Mouse (Mus musculus): ENCODE measurements at regions not wholly inside any gene's neighbourhood (a gene's known extent, or its start where the extent isn't known, plus 50 kb on each side); places are given as distances from the start of the nearest gene placed in this dataset.
A peak's percentile ranks its signal among the peaks of the same experiment; 100 is the strongest.

- no peak for DNase-seq (ENCODE audit: low spot score in 2 of 2)
These were observed 268.8 kb downstream of the Gm9195 start for GRCm38 (mm10) chr14:72222836-72223235.

DNA sequence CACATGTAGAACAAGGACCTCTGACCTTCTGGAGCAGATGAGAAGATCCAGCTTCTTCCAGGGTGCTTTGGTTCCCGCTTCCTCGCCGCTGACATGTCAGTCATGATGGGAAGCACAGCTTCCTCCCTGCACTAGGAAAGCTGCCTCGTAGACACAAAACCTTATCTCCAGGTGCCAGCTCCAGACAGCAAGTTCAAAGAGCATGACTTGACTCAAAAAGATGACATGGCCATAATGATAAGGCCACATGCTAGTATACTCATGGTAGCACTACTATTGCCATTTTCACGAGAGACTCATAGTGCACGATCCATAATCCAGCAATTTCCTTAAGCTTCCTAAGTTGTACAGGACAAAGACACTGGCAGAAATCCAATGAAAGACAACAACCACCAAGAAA lies 272.1 kb downstream of the Gm9195 start:
- no peak for DNase-seq (ENCODE audit: low spot score in 2 of 2)

GRCm38 (mm10) chr14:72200307-72200706 lies 291.3 kb downstream of the Gm9195 start:
- no peak for DNase-seq (ENCODE audit: low spot score in 2 of 2)

DNA sequence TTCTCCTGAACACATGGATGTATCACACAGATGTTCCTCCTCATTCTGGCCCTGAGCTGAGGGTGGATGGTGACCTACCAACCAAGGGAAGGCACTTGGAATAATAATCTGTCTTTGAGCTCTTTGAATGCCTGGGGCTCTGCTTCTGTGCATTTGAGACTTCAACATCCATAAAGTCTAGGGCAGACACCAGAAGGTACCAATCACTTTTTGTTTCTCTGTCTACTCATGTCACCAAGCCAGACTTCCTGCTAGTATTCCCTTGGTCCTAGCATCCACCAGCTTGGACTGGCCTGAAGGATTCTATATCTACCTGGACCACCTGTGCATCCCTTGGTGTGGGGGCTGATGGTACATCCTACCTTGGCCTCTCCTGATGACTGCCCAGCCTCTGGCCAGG lies 291.7 kb downstream of the Gm9195 start:
- DNase-seq (ENCODE audit: low spot score in 2 of 2): no peak

GRCm38 (mm10) chr14:72197972-72198371 lies 293.7 kb downstream of the Gm9195 start:
- DNase-seq (ENCODE audit: low spot score in 2 of 2): no peak

GRCm38 (mm10) chr14:72187329-72187984 lies 304.2 kb downstream of the Gm9195 start:
- DNase-seq (ENCODE audit: low spot score in 2 of 2): peak; percentile 15 to 25

DNA sequence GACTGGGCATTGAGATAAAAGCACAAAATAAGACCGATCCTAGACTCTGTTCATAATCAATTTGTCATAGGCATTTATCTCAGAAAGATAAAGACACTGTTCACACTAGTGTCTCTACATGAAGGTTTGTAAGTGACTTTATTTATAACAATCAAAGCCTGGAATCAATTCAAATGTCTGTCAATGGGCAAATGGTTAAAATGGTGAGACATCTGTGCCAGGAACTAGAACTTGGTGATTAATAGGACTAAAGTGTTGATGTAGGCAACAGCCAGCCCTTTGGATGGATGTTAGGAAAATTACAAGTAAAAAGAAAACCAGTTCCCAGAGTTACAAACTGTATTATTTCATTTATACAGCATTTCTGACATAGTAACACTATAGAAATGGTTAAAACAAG lies 315.9 kb downstream of the Gm9195 start:
- DNase-seq (ENCODE audit: low spot score in 2 of 2): no peak

DNA sequence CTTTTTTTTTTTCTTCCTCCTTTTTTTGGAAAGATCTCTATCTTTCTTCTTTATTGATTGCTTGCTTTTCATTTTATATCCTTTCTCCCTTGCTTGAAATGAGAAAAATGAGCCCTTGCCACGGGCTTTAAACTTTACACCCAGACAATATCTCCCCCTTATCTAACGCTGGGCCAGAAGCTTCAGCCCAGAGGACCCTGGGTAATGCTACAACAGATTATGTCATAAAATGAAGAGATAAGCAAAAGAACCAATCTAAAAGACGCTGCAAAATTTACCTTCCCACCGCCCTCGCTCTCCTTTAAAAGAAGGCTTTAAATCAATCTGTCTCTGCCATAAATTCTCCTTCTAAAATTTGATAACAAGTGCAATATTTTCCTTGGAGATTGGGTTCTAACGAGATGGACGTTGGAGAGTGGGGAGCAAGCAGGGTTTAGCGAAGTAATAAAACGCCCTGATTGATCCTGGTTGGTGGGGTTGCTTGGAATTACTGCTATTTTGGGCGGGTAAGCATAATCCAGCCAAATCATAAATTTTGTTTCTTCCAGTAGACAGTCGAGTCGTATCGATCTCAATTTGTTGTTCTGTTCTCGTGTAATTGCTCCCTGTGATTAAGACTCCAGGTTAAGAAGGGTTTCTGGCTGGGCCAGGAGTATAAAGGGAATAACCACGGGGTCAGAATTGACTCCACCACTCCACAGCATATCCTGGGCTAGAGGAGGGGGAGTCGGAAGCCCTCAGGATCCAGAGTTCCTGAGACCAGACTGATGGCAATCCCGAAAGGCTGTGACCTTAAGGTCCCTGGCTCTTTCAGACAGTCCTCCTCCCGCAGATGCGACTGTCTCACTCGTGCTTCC lies 318.9 kb downstream of the Gm9195 start:
- DNase-seq (ENCODE audit: low spot score in 2 of 2): no peak

GRCm38 (mm10) chr14:72171777-72172176 lies 319.9 kb downstream of the Gm9195 start:
- DNase-seq (ENCODE audit: low spot score in 2 of 2): no peak

DNA sequence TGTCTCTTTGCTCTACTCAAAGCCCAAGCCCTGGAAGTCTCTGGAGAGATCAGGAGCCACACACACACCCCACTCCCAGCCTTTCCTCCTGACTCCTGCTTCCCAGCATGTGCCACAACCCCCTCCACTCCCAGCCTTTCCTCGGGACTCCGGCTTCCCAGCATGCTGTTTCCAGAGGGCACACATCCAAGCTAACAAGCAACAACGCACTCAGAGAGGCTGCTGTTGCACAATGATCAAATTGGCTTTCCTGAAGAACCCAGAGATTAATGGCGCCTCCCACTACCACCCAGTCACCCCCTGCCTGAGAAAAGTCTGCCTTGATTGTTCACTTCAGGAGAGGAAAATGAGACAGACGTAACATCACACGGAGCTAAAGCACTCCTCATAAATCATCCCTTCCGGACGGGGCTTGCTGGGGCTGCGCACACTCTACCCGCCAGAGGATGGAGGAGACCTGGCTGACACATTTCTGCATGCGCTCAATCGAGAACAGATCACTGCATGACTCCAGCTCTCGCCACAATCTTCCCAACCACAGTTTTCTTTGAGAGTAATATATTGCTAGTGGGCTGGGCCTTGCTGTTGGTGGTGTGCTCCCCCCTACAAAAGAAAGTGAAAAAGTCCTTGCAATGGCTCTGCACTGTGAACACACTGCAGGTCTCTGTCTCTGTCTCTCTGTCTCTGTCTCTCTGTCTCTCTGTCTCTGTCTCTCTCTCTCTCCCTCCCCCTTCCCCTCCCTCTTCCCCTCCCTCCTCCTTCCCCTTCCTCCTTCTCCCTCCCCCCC lies 332.9 kb downstream of the Gm9195 start:
- no peak for DNase-seq (ENCODE audit: low spot score in 2 of 2)

GRCm38 (mm10) chr14:72155197-72155907 lies 336.3 kb downstream of the Gm9195 start:
- no peak for DNase-seq (ENCODE audit: low spot score in 2 of 2)

DNA sequence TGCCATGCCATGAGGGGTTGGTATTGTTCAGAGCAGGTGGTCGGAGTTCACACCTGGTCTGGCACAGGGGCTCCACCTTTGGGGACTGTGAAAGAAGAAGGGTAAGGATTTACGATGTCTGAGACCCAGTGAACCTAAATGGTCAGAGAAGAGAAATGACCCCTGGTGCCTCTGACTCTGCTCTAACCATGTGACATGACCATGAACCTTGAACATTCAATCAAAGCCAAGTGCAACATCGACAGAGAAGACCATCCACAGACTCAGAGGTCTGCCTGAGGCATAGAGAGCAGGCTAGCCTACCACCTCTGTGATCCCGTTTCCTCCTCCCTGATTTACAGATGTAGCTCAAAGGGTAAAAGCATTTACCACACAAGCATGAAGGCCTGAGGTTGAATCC lies 340.0 kb downstream of the Gm9195 start:
- no peak for DNase-seq (ENCODE audit: low spot score in 2 of 2)

- DNase-seq (ENCODE audit: low spot score in 2 of 2): peak in 1 of 2 experiments; percentile 22
These were observed 342.2 kb downstream of the Gm9195 start for GRCm38 (mm10) chr14:72149463-72149862.

- no peak for DNase-seq (ENCODE audit: low spot score in 2 of 2)
These were observed 342.8 kb downstream of the Gm9195 start for GRCm38 (mm10) chr14:72148886-72149285.

DNA sequence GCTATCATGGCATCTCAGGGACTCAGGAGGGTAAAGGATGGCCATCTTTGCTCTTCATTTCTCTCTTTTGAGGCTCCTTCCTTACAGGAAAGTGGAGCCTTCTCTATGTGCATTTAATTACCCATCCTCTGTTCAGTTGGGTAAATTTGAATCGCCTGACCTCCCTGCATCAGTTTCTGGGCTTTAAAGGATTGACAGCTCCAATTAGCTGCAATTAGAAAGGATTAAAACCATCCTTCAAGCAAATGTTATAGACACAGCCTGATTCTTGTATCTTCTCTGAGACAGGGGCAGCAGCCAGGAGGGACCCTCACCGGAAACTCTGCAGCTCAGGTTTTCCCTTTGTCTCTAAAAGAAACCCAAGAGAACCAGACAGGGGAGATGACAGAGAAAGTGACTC lies 345.3 kb downstream of the Gm9195 start:
- DNase-seq (ENCODE audit: low spot score in 2 of 2): no peak

GRCm38 (mm10) chr14:72142883-72143487 lies 348.7 kb downstream of the Gm9195 start:
- no peak for DNase-seq (ENCODE audit: low spot score in 2 of 2)

DNA sequence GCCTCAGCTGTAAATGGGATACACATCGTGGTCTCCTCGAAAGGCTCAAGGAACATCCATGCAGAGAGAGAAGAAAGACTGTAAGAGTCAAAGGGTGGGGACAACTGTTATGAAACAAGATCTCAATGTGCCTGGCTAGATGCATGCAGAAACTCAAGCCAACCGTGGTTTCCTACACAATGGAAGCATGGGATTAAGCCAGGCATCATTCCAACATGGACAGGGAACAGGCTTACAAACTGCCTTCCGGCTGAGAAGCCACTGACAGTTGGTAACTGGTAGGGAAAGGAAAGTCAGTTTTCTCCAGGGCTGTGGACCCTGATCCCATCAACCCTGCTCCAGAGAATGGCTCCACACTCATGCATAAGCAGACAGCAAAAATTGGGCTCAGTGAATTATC lies 350.5 kb downstream of the Gm9195 start:
- no peak for DNase-seq (ENCODE audit: low spot score in 2 of 2)

GRCm38 (mm10) chr14:72130149-72130548 lies 361.5 kb downstream of the Gm9195 start:
- DNase-seq (ENCODE audit: low spot score in 2 of 2): no peak

GRCm38 (mm10) chr14:72121786-72122185 lies 369.9 kb downstream of the Gm9195 start:
- DNase-seq (ENCODE audit: low spot score in 2 of 2): no peak

GRCm38 (mm10) chr14:72121006-72121405 lies 370.6 kb downstream of the Gm9195 start:
- no peak for DNase-seq (ENCODE audit: low spot score in 2 of 2)

GRCm38 (mm10) chr14:72116842-72117241 lies 374.8 kb downstream of the Gm9195 start:
- peak; percentile 15 to 16 for DNase-seq (ENCODE audit: low spot score in 2 of 2)
